Mouse (Mus musculus): ENCODE measurements around the gene Prdx5.

- no peak for TF ChIP-seq CTCF (IDR thresholded peaks at IDR 0.05; ENCODE audit: extremely low read depth, insufficient read length, insufficient replicate concordance, low read depth, low read length)
- TF ChIP-seq POLR2A (IDR thresholded peaks at IDR 0.05; ENCODE audit: low read depth, low read length): no peak; the same call in 1 of the 2 replicates
Observed at GRCm38 (mm10) chr19:6942764-6943163, 32.9 kb upstream of the Prdx5 start.

Measured in small intestine, adult 2 months (tissue).